Mouse (Mus musculus): Measurements from ENCODE around the gene Gsta4.
"Not testable (repeated sequence)": the region's sequence is repeated elsewhere in the genome, so short reads cannot be mapped to it uniquely, and the experiment has no call there.

Gsta4 gene

DNA sequence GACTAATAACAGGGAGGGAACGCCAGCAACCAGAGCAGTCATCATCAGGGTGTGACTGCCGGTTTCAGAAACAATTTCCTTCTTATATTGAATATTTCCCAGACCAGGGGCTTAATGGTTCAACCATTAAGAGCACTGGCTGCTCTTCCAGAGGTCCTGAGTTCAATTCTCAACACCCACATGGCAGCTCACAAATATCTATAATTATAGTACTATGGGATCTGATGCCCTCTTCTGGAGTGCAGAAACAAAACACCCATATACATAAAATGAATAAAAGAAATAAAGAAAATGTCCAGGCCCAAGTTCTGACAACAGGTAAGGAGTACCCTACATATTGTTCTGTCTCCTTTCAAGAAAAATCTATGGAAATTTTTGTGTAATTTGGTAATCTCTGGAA, 3.5 kb upstream of the Gsta4 start:
- no peak for DNase-seq

DNA sequence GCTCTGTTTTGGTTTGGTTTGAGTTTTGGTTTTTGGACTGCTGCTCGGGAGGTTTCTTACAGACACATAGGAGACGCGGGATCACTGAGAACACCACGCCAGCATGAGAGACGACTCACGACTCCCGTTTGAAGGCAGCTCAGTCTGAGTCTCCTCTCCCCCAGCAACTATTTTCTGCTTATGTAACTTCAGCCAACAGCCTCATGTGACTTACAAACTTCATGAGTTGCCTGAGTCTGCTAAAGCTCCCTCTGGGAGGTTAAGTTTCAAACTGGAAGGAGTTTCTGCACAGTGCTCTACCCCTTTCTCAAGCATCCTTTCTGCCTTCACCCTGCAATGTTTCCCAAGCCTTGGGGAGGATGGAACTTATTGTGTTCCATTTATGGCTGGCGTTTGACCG, 3.1 kb downstream of the Gsta4 start:
- no peak for DNase-seq

DNA sequence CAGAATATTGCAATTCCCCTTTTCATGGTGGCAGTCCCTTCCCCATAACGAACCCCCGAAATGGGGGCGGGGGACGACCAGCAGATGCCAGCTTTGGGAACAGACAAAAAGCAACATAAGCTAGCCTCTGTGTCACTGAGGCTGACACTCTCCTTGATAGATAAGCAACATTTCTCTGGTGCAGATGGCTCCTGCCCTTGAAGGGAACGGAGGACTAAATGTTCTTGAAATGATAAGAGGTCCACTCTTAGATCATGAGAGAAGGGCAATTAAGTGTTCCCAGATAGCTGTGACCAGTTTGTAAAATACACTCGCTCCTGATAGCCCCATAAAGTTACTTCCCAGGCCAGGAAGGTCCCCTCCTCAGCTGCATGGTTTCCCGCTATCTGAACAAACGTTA, 6.3 kb downstream of the Gsta4 start:
- DNase-seq = no peak

DNA sequence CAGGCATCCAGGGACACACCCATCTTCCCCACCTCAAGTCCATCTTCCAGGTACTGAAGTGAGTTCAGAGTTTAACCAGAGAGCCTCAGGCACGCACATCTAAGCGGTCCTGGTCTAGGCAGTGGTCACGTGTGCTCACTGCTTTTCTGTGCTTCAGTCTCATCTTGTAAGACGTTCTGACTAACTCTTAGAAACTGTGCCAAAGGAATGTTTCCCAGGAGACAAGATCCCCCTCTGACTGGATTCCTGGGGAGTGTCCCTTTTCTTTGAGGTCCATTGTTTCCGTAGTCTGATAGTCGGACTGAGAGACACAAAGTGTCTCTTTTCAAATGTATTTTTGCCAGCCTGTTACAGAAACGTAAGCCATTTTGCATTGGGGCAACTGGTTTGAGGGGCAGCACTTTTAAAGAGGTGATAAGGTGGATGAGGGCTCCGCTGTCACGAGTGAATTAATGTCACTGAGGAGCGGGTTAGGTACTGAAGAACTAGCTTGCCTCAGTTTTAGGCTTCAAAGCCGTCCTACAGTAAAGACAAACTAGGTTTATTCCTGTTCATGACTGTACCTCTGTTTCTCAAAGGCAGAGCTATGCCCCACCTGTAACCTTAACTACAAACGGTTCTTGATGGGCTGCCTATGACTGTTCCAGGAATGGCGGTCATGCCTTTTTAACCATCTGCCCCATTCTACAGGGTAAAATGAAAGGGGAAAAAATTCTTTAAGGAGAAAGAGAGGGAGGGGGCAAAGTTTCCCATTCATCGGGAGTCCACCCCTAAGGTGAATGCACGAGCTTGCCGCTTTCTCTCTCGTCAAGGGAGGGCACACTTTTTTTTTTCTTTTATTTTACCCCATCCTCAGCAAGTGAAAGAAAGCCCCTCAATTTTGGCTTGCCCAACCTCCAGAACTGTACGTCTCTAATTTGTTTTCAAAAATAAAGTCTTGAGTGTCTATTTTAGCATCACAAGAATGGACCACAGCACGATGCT, 8.4 kb downstream of the Gsta4 start:
- no peak for DNase-seq

DNA sequence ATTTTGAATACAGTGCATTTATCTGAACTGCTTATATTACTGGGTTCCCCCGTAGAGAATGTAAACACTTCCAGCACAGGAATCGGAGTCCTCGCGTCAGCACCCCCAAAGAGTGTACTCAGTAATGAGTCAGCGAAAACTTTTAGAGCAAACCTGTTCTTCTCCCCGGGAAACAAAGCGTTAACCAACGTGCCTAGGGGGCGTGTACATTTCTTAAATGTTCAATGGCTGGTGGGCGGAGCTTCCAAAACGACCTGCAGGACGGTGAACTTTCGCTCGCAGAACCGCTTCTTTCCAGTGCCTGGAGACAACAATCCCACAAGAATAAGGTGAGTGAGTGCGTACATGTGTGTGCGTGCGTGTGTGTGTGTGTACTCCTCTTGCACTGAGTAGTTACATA, 9.2 kb downstream of the Gsta4 start:
- DNase-seq = peak; percentile 32 to 38

DNA sequence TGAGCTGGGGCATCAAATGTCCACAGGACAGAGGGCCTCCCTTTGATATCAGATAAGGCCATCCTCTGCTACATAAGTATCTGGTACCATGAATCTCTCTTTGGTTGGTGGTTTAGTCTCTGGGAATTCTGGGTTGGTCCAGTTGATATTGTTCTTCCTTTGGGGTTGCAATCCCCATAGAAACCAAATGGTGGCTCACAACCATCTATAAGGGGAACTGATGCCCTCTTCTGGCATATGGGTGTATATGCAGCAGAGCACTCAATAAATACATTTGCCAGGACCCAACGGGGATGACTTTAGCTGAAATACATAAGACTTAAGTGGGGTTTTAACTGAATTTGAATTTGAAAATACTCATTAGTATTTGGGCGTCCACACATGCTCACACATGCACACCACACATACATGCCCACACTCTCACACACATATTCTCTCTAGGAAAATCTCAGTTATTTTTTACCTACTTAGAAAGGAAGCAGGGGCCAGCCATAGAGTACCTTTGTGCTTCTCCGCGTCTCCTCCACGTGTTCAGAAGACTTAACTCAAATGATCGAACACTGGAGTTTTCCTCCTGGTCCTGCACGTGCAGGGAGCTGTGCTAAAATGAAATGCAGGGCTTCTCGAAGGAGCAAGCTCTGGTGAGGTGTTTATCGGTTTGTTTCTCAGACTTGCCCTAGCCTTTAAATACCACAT, 11.5 kb downstream of the Gsta4 start:
- DNase-seq = peak; percentile 58 to 72

DNA sequence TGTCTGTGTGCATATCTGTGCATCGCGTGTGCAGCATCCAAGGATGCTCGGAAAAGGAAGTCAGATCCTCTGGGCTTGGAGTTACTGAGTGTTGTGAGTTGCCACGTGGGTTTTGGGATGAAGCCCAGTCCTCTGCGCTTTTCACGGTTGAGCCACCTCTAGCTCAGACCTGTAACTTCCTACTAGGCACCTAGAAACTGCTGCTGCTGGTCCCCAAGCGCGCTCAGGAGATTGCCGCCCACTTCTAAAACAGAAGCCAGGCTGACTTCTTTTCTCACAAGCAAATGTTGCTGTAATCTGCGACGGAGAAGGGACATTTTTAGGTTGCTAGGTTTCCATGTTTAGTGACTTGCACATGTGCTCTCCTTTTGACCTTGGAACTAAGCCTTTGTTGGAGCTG, 12.5 kb downstream of the Gsta4 start:
- DNase-seq = peak; percentile 27 to 30

DNA sequence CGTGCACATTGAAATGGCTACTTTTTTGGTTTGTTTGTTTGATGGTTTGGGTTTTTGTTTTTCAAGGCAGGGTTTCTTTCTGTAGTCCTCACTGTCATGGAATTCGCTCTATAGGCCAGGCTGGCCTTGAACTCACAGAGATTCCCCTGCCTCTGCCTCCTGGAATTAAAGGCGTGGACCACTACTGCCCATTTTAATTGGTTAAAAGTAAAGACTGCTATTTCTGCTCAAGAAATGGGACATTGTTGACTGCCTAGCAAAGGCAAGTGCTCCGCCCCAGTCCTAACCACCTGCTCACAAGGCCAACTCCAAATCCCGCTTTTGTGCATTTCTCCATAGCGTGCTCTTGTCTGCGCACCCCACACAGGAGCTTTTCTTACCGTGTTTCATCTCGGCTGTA, 15.2 kb downstream of the Gsta4 start:
- DNase-seq = no peak

DNA sequence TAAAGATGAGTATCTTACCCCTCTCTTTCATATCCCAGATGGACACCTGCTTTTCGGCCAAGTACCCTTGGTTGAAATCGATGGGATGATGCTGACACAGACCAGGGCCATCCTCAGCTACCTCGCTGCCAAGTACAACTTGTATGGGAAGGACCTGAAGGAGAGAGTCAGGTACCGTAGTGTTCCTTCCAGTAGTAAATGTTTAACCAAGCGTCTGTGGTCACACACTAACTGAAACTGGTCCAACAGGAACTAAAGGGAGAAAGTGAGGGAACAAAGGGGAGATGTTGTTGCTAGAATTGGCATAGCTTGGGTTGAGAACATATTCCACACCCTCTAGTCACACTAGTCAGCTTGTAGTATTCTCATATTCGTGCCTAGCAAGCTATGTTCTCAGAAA, 21.6 kb downstream of the Gsta4 start:
- DNase-seq = no peak

DNA sequence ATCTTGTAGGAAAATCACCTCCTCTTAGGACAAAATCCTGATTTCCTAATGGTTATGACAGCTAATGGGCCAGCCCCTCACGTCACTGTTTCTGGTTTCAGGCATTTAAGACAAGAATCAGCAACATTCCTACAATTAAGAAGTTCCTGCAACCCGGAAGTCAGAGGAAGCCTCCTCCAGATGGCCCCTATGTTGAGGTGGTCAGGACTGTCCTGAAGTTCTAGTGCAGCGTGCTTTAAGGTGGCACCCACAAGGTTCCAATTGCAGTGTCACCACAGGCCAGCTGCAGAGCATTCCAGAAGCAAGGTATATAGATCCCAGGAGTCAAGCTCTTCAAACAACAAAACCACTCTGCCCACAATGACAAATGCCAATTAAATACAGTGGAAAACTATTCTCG, 26.4 kb downstream of the Gsta4 start:
- DNase-seq = no peak

DNA sequence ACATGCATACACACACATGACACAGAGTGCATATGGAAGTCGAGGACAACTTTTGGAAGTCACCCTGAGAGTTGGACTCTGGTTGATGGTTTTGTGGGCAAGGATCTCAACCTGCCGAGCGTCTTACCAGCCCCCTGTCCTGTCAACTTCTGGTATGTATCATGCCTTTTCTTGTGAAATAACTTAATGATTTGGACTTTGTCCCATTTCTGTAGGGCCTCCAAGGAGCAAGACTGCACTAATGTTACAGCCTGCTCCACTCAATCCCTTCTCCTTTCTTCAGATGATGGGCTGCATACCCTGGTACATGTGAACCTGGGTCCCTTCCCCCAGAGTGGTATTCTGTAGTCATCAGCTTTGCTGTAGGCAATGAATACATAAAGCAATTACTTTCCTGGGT, 27.5 kb downstream of the Gsta4 start:
- no peak for DNase-seq

DNA sequence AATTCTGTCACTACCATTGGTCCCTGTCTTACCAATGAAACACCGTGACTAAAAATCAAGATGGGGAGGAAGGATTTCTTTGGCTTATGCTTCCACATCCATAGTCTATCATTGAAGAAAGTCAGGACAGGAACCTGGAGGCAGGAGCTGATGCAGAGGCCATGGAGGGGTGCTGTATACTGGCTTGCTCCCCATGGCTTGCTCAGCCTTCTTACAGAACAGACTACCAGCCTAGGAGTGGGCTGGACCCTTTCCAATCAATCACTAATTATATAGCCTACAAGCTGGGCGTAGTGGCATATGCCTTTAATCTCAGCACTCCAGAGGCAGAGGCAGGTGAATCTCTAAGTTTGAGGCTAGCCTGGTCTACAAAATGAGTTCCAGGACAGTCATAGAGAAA, 28.2 kb downstream of the Gsta4 start:
- no peak for DNase-seq

DNA sequence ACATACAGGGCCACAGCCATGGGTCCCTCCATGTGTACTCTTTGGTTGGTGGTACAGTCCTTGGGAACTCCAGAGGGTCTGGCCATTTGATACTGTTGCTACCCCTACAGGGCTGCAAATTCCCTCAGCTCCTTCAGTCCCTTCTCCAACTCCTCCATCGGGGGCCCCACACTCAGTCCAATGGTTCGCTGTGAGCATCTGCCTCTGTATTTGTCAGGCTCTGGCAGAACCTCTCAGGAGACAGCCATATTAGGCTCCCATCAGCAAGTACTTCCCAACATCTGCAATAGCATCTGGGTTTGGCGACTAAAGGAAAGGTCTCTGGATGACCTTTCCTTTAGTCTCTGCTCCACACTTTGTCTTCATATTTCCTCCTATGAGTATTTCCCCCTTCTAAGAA, 28.9 kb downstream of the Gsta4 start:
- DNase-seq = no peak

DNA sequence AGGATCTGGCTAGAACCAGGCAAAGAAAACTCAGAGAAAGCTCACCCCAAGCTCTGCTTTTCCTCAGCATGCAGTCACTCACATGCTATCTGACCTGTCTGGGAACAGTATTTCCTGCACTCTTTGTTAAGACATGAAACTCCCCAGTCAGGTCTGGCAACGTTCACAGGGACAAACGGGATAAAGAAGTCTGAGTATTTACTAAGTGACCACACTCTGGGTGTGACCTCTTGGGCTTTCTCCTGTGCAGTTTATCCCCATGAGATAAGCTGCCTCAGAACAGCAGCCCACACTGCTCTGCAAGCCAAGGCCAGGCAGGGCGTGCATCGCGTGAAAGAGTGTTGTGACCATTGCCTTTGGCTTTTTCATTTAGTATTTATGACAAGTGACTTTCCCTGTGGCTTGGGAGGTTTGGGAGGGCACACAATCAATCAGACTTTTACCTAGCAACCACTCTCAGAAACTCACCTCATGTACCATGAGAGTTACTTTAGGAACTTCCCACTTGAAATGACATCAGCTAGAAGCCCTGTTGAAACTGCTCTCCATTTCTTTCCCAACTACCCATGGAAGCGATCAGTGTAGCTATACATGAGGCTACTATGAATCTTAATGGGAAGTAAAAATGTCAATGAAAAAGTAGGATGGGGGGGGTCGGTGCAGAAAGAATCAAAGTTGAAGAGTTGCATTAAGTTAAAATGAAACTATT, 29.9 kb downstream of the Gsta4 start:
- no peak for DNase-seq

DNA sequence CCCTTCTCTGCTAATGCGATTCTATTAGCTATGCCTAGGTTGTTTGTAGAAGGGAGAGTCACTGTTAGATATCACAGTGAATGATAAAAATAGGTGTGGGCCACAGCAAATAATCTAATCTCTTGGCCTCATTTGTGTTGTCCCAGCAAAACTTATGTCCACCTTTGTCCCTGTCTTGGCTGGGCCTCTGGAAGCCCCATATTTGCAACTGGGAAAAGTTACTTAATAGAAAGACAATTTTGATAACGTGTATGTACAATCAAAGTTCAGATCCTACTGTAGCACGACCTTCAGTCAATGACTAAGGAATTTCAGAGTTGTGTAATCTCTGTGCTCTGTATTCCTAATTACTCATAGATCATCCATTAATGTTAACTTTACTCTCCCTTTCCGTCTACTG, 34.5 kb downstream of the Gsta4 start:
- no peak for DNase-seq

DNA sequence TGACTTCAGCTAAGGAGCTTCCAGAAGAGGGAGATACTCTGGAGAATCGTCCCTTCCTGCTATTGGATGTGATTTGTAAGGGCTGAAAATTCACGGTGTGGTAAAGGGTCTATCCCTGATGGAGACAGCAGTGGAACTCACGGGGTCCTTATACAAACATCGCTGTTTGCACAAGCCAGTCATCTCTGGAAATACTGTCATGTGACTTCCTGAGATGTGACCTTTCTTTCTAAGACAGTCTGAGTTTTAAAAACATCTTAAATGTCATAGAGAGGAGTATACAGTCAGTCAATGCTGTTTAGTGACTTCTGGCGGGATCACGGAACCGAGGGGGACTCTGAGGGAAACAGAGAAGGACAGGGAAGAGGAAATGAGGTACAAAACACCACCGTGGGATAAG, 40.0 kb downstream of the Gsta4 start:
- DNase-seq = no peak

DNA sequence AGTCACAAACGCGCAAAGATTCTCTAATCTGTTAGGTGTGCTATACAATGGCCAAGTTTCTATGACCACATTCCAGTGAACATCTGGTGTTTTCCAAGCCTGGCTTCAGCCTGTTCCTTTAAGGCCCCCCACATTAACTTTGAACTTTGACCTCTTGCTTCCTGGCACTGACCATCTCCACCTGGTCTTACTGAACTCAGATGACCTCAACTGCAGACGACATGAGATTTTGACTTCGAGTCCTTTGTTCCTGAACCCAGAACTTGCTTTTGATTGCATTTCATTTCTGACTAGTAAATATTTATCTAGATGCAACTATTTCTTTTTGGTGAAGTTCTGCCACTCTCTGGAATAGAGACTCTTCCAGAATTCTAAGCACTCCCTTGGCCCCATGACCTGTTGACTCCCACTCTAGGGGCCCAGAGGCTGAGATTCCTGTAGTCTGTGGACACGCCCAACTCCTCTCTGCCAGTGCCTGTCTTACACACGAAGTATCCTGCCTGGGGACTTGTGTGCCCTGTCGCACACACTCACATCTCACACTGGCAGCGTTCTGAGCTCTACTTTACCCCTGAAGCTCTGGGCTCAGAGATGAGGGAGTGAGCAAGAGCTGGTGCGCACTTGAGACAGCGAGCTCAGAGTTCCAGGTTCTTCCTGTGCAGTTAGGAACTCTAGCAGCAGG, 40.8 kb downstream of the Gsta4 start:
- no peak for DNase-seq

DNA sequence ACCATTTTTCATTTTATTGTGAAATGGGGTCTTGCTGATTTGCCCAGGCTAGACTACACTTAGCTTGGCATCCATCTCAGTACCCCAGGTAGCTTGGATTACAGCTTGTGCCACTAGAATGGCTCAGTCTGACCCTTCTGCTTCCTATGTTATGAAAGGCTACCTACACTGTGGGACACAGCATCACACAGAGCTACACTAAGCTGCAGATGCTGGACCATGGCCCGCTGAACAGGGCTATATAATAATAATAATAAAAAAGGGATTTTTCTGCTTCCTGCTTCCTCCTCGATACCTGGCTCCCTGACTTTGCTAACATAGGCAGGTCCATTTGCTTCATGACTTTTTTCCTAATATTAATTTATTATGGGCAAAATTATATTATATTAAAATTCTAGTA, 41.8 kb downstream of the Gsta4 start:
- no peak for DNase-seq

DNA sequence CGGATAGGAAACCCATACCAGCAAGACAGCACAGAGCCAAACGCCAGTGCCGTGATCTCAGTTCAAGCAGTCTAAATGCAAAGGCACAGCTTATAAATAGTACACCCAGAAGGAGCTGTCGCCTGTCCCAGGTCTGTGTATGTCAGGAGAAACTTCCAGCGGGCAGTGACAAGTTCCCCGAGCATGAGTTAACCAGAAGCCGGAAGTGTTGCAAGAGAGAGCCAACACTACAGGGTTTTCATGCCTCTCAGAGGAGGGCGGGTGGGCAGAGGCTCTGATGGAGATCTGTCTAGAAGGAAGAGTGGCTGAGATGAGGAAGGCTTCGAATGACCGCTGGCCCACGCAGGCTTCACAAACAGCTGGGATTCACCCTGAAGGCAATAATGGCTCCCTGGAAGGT, 42.7 kb downstream of the Gsta4 start:
- no peak for DNase-seq

DNA sequence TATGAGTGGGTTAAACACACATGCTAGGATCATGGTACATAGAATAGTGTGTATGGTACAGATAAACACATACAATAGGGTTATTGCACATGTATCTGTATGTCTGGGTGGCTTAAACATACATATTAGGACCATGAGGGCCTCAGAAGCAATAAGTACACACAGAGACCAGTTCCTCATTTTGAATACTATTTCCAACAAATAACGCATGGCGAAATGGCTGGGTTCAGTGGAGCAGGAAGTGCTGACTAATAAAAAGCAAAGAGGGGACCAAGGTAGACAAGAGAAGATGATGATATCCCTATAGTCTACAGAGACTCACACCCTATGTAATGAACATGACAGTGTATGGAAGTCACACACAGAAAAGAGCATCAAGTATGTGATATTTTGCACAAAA, 45.5 kb downstream of the Gsta4 start:
- no peak for DNase-seq

DNA sequence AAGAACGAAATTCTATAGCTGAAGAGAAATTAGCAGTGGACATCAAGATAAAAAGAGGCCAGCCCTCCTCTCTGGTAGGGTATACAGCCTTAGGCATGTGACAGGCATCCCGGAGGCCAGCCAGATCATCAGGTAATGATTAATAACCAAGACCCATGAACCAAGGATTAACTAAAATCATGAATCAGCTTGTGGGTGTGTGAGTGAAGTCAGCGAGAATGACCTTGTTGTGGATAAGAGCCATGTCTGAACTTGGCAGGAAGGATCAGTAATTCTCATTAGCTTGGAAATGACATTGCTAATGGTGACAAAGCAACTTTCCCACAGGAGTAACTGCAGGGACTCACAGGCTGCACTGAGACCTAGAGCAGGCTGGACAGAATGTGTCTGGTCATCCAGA, 47.1 kb downstream of the Gsta4 start:
- not testable (repeated sequence) for DNase-seq

DNA sequence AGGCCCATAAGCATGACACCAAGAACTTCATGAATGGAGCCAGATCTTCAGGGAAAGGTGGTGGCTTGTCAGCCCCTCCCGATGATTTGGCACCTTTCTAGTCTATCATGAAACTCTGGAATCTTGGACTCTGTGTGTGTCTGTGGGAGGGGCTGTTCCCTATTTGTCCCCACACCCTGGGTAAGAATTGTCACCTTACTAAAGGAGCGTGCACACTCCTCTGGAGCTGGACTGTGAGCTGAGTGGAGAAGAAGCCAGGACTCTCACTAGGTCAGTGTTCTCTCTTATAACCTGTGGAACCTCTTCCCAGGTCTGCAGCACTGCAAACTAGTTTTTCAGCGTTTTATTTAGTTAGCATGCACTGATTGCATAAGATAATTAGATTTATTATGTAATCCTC, 47.9 kb downstream of the Gsta4 start, which contains the start of gene Gsta1:
Gene Gsta1, plus strand, starts transcription at position 196 of the 400 bp plus-strand sequence.
- not testable (repeated sequence) for DNase-seq
